Mouse (Mus musculus): ENCODE measurements at regions not wholly inside any gene's neighbourhood (a gene's known extent, or its start where the extent isn't known, plus 50 kb on each side); places are given as distances from the start of the nearest gene placed in this dataset.

GRCm38 (mm10) chr4:106017065-106017646 is 227.5 kb downstream of the Gm12728 start:
- DNase-seq (ENCODE audit: low spot score in 2 of 2): no peak
- intact Hi-C loops (cut with DNase I): no loop called here

DNA sequence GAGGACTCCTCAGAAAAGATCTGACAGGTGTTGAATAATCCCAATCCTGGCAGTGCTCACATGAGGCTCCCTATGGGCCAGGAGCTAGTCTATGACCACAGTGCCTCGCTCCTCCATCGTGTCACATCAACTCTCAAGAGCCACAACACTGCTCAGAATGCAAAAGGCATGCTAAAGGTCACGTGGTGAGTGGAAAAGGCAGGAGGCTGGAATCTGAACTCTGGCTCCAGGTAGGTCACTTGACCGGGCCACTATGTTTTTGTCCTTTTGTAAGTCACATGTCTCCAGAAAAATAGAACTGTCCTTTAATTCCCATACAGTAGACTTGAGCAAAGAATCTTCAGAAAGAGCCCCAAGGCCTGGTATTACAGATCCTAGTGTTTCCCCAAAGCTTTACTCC is 229.3 kb downstream of the Gm12728 start:
- intact Hi-C loops (cut with DNase I): no loop called here
- no peak for DNase-seq (ENCODE audit: low spot score in 2 of 2)

DNA sequence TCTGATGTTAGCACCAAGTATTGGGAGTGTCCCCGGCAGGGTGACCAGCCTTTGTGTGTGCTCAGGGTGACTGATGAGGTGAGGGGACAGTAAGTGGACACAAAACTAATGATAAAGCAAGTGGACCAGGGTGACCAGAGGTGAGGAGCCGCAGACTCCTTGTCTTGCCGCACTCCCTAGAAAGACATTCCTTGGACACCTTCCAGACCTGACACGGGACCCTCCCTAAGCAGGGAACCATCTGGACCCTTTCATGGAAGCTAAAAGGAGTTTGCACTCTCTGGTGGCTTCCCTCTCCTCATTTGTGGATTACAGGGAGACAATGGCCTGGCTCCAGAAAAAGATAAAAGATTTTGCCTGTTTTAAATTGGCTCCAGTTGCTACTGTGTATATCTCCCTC is 230.7 kb downstream of the Gm12728 start:
- DNase-seq (ENCODE audit: low spot score in 2 of 2): no peak
- intact Hi-C loops (cut with DNase I): no loop called here

DNA sequence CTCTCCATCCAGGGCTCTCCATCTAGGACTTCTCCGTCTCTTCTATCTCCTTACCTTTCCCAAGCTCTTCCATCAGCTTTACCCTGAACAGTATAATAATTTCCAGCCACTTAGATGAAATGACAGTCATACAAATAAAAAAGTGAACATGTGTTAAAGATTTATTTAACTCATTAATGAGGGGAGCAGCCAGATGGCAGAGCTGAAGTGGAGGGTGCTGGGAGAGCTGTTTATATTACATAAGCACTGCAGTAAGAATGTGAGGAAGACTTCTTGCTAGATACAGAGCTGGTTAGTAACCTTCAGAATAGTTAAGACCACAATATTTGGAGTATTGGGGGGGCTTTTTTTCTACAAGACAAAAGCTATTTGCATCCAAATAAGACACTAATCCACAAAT is 234.9 kb downstream of the Gm12728 start:
- DNase-seq (ENCODE audit: low spot score in 2 of 2): peak in 1 of 2 experiments; percentile 9
- intact Hi-C loops (cut with DNase I): no loop called here

GRCm38 (mm10) chr4:106025966-106026637 is 236.4 kb downstream of the Gm12728 start:
- intact Hi-C loops (cut with DNase I): no loop called here
- DNase-seq (ENCODE audit: low spot score in 2 of 2): peak; percentile 4 to 13

DNA sequence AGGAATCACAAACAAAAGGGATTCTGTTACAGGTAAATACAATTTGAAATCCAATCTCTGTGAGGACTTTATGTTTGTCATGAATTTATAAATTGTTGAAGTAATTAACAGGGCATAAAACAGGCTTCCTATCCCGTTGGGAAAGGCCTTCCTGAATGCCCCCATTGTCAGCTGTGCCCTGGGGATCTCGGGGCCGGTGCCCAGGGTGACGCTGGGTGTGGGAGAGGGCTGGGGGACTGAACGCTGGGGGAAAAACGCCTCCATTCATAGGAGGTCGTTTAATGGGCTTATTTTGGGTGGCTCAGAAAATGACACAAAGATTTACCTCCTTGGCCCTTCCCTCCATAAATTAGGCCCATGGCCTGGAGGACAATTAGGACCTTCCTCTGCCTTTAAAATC is 250.7 kb downstream of the Gm12728 start:
- no peak for DNase-seq (ENCODE audit: low spot score in 2 of 2)
- intact Hi-C loops (cut with DNase I): no loop called here

- intact Hi-C loops (cut with DNase I): no loop called here
- no peak for DNase-seq (ENCODE audit: low spot score in 2 of 2)
Observed at GRCm38 (mm10) chr4:106042456-106042855, 252.8 kb downstream of the Gm12728 start.

DNA sequence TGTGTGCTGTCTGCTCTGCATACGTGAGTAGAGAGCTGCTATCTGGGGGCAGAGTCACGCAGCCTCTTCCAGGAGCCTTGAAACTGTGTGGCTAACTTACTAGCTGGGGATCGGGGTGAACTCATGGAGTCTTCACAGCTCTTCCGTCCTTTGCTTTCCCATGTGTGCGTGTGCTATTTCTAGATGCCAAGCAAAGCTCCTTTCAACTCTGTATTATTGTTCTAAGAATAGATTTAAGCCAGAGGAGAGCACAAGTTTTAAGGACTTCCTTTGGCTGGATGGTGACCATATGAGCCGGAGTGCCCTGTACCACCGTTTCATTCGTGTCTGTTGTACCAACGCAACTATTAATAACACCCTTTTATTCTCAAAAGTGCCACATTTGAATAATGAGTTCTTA is 254.0 kb downstream of the Gm12728 start:
- intact Hi-C loops (cut with DNase I): no loop called here
- no peak for DNase-seq (ENCODE audit: low spot score in 2 of 2)

- intact Hi-C loops (cut with DNase I): no loop called here
- DNase-seq (ENCODE audit: low spot score in 2 of 2): no peak
Observed at GRCm38 (mm10) chr4:106048053-106048452, 258.4 kb downstream of the Gm12728 start.

DNA sequence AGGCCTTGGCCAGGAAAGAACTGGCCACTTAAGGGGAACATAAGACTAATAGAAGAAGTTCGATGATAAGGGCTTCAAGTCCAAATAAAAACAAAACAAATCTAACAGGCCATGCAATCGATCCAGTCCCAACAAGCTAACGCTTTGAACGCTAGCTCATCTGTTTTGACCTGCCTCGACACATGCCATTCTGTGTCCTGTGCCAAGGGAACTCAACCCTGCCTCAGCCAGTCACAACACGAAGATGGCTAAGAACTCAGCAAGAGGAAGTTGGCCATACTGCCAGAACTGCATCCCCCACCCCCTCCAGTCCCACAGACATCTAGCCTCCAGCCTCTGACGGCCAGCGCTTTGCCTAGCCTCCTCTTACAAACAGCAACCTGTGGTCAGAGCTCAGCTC is 259.1 kb downstream of the Gm12728 start:
- intact Hi-C loops (cut with DNase I): no loop called here
- DNase-seq (ENCODE audit: low spot score in 2 of 2): no peak

DNA sequence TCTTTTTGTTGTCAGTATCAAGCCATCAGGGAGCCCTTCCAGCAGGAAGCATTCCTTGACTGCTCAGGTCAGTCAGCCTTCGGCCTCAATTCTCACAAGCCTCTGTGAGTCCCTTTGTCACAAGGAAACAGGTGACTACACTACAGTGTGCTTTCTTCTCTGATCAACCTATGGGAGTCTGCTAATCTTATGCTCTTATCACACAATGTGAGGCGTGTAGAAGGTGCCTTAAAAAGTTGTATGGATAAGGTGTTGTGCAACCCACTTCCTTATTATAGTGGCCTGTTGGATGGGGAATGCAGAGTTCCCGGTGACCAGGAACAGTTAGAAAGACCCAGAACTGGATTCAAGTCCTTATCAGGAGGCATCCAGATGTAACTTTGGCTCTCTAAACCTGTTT is 260.2 kb downstream of the Gm12728 start:
- intact Hi-C loops (cut with DNase I): no loop called here

DNA sequence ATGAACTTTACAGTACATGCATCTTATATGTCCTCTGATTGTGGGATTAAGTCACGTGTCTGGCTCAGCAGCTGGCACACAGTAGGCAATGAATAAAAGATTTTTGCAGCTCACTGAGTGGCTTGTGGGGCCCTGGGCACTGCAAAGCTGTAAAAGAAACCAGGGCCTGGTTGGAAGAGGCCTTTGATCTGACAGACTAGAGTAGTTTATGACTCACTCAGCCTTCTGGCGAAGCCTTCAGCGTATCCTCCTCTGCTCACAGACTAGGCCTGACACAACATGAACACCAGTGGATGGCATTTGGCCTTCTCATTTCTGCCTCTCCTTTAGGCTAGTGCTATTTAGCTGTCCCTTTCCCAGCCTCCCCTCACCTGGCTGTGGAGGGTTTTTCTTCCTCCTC is 260.6 kb downstream of the Gm12728 start:
- no peak for DNase-seq (ENCODE audit: low spot score in 2 of 2)

More for the DNA sequence above, 260.2 kb downstream of the Gm12728 start:
- DNase-seq (ENCODE audit: low spot score in 2 of 2): no peak

DNA sequence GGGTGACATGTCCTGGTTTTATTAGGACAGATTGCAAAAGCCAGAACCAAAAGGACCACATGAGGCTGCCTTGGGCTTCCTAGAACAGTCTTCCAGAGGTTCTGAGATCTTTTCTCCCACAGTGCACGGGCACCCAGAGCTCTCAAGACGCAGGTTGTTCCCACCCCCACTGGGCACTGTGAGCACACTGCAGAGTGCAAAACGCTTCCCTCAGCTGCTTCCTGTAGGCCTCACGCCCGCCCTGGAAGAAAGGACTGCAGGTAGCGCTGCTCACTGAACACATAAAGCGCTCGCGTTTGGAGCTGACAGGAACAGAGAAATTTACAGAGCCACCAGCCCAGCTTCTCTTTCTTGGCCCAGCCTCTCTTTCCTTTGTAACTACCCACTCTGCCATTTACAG is 262.5 kb upstream of the Usp24 start:
- intact Hi-C loops (cut with DNase I): no loop called here
- no peak for DNase-seq (ENCODE audit: low spot score in 2 of 2)

More for the DNA sequence above, 260.6 kb downstream of the Gm12728 start:
- intact Hi-C loops (cut with DNase I): no loop called here

DNA sequence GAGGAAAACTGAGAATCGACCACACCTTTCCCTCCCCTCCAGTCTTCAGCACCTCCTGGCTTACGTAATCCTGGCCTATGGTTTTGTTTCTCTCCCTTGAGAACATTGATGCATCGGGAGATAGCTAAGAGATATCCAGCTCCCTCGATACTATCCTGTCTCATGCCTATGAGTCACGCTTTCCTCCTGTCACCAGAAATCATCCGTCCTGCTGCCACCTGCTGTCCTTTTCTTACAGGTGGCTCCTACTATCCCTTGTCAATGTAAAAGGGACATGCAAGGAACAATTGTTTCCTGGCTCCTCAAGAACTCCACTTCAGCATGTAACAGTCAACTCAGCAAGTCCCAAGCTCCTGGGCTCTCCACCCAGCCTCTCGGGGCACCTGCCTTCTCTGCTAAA is 261.7 kb upstream of the Usp24 start:
- intact Hi-C loops (cut with DNase I): no loop called here
- DNase-seq (ENCODE audit: low spot score in 2 of 2): peak in 1 of 2 experiments; percentile 27

GRCm38 (mm10) chr4:106062651-106063050 is 253.4 kb upstream of the Usp24 start:
- DNase-seq (ENCODE audit: low spot score in 2 of 2): no peak
- intact Hi-C loops (cut with DNase I): no loop called here

GRCm38 (mm10) chr4:106063851-106064382 is 252.1 kb upstream of the Usp24 start:
- DNase-seq (ENCODE audit: low spot score in 2 of 2): no peak
- intact Hi-C loops (cut with DNase I): no loop called here

- intact Hi-C loops (cut with DNase I): no loop called here
Observed at GRCm38 (mm10) chr4:106067023-106067422, 249.0 kb upstream of the Usp24 start.

GRCm38 (mm10) chr4:106083546-106083945 is 232.5 kb upstream of the Usp24 start:
- intact Hi-C loops (cut with DNase I): no loop called here
- DNase-seq (ENCODE audit: low spot score in 2 of 2): no peak

More at GRCm38 (mm10) chr4:106067023-106067422, 249.0 kb upstream of the Usp24 start:
- DNase-seq (ENCODE audit: low spot score in 2 of 2): no peak

- intact Hi-C loops (cut with DNase I): no loop called here
Observed at GRCm38 (mm10) chr4:106091927-106092675, 223.9 kb upstream of the Usp24 start.

DNA sequence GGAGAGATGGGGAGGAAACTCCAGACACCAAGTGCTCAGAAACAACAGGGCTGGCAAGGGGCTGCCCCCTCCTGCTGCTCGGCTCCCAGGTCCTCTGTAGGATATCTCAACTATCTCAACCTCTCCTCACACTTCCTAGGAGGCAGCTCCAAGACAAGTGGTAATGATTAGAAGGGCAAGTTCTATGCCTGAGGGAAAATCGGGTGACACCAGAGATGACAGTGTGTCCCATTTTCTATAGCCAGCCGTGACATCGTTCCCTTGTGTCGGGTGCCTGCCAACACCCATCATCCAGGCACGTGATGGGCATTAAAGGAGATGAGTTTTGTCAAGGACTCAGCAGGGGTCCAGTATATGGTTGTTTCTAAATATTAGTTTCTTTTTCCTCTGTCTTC is 223.3 kb upstream of the Usp24 start:
- intact Hi-C loops (cut with DNase I): no loop called here
- no peak for DNase-seq (ENCODE audit: low spot score in 2 of 2)

More at GRCm38 (mm10) chr4:106091927-106092675, 223.9 kb upstream of the Usp24 start:
- no peak for DNase-seq (ENCODE audit: low spot score in 2 of 2)

GRCm38 (mm10) chr4:106093252-106093651 is 222.8 kb upstream of the Usp24 start:
- DNase-seq (ENCODE audit: low spot score in 2 of 2): no peak
- intact Hi-C loops (cut with DNase I): no loop called here
